Mouse (Mus musculus) left cerebral cortex, postnatal 36 days (tissue): ENCODE measurements around the gene Gm17577. TPM values are rescaled to one million over a fixed set of nuclear protein-coding genes. Genes with fewer than 3 reads are reported as not detected.
"Not testable (repeated sequence)": the region's sequence is repeated elsewhere in the genome, so short reads cannot be mapped to it uniquely, and the experiment has no call there.

Experiments used
- DNase-seq, 2 experiments: peaks; one replicate each; pipeline ENCODE4 v3.0.0; 2021 to 2022; ENCODE audit warnings: low spot score in 2 of 2, mixed read lengths in 1 of 2
- intact Hi-C: fragments of 180-260 bp; cut with DNase I; formaldehyde crosslinking; loops from one replicate; pipeline ENCODE4 v1.15.1; 2025
- total RNA-seq, 2 experiments: library from RNA; stranded (reverse); gene quantifications; 2 replicates each; pipeline ENCODE4 v1.2.3; 2021

The Gm17577 gene
- not detected for total RNA-seq

GRCm38 (mm10) chrX:123246807-123247206 is at the start of gene Gm17577:
TSS of gene Gm17577 (minus strand) at chrX:123246907.
- intact Hi-C loops, DNase-seq: not testable (repeated sequence)

GRCm38 (mm10) chrX:123222381-123222780 is 24.3 kb downstream of the Gm17577 start, which contains the start of gene Srsx:
TSS of gene Srsx (minus strand) at chrX:123222481.
- intact Hi-C loops, DNase-seq: not testable (repeated sequence)

Other genes with a start within 250 kb of the Gm17577 start
- gene Gm17521, start 217.2 kb downstream of the Gm17577 start, total RNA-seq = not detected
- 1 to 10 TPM; 3.6 to 7.0 TPM for gene Cldn34c1, start 143.4 kb downstream of the Gm17577 start, total RNA-seq
- not detected for gene Srsx, start 24.4 kb downstream of the Gm17577 start, total RNA-seq